Mouse (Mus musculus) forelimb bud, embryonic 11.5 days (tissue): ENCODE data around the gene Hook2.

Source experiments
- DNase-seq: peaks from one replicate; pipeline ENCODE4 v3.0.0-alpha.2; 2012; ENCODE audit warnings: low read depth, low spot score

Gene Hook2

GRCm38 (mm10) chr8:84973079-84973478, 17.3 kb upstream of the Hook2 start:
- DNase-seq = no peak

DNA sequence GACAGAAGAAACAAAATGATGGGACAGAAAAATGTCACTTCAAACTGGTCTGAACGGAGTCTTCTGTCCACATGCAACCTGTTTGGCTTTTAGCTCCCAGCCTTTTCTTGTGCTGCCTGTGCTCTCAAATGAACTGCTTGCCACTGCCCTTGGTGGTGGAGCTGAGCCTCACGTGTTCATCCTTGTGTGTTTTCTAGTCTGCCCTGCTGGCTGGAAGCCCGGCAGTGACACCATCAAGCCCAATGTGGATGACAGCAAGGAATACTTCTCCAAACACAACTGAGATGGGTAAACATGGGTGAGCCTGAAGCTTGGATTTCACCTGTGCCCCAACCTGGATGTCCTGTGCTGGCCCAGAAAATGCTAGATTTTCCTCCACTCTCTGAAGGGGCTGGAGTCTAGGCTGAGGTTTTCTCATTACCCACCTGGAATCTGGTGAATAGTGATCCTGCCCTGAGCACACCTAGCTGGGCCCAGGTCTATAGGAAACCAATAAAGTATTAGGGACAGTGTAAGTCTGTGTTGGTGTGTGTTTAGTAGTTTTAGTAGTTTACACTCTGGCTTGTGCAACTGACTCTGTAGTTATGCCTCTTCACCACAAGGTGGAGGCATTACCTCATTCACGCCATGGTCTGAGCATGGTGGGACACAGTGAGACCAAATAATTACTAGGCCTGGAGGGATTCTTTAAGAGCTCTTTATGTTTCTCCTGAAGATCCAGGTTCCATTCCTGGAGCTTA, 16.4 kb upstream of the Hook2 start:
- no peak for DNase-seq

DNA sequence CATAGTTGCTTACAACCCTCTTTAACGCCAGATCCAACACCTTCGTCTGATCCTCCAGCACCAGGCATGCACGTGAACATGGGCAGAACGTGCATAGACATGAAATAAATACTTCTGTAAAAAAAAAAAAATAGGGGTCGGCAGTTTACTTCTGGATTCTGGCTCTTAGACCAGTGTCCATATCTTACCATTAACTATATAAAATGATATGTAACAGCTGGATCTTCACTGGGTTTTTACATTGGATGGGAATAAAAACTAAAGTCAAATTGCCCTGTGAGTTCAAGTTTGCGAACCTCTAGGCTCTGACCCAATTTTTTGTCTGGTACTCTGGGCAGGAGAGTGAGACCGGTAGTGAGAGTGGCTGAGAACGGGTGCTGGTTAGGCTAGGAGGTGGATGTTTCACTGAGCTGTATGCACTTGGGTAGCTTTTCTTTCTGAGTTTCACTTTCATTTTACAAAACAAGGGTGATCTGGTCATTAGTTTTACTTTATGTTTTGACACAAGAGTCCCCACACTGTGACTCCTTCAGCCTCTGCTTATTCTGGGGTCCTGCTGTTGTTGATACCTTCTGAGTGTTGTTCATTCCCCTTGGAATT, 15.8 kb upstream of the Hook2 start:
- DNase-seq = no peak

GRCm38 (mm10) chr8:84975434-84975833, 15.0 kb upstream of the Hook2 start:
- no peak for DNase-seq

DNA sequence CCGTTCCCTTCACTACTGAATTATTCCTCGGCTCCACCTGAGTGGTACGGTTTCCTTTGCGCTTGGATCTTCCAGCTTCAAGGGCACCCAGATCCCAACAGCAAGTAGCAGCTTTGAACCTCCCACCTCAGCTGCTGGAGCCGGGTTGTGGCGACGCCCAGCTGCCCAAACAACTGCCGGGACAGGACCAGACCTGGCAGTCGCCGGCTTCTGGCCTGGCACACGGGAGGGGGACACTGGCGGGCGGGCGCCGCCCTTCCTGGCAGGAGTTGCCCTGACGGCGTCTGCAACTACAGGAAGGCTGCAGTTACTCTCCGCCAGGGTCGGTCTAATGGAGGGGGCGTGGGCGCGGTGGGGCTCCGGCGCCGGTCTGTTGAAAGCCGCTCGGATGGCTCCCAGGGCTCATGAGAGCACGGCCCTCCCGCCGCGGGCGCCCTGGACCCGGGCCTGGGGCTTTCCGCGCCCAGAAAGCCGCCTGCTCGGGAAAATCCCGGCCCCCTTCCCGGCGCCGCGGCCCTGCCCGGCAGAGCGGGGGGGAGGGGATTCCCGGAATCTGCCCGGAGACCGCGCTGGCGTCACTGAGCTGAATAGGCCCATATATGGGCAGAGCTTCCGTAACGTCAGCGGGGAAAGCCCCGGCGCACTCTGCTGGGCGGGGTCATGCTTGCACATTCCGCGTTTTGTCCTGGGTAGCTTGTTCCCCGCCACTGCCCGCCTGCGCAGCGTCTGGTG, 14.2 kb upstream of the Hook2 start:
- peak; percentile 96 for DNase-seq

- no peak for DNase-seq
These were observed 13.5 kb upstream of the Hook2 start for GRCm38 (mm10) chr8:84976763-84977434.

DNA sequence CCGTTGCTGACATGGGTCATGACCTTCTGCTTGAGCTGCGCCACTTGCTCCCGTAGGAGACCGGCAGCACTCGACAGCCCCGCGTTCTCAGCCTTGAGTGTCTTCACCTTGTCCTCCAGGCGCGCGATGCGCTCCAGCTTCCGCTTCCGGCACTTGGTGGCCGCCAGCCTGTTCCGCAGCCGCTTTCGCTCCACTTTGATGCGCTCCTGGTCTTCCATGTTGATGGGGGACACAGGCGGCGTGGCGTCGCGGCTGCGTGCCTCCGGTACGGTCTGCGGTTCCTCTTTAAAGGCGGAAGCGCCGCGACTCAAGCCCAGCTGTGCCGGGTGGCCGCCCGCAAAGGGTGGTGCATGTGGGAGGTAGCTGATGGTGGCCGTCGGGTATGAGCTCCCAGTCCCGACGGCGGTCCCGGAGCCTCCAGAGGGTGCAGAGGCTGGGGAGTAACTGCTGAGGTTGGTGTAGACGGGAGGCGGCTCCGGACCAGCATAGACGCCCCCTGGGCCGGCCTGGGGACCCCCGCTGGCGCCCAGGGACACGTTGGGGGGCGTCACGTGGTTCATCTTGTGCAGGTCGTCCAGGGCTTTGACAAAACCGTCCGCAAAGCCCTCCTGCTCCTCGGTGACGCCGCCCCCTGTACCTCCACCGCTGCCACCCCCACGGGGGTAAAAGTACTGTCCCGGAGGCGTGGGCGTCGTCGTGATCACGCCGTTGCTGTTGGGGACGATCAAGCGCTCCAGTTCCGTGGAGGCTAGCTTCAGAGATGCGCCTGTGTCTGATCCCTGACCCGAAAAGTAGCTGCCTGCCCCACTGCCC, 12.8 kb upstream of the Hook2 start:
- DNase-seq = no peak

GRCm38 (mm10) chr8:84978248-84978940, 12.0 kb upstream of the Hook2 start, which contains the start of gene Junb:
Gene Junb, minus strand, starts transcription at chr8:84978718.
- peak; percentile 87 for DNase-seq

DNA sequence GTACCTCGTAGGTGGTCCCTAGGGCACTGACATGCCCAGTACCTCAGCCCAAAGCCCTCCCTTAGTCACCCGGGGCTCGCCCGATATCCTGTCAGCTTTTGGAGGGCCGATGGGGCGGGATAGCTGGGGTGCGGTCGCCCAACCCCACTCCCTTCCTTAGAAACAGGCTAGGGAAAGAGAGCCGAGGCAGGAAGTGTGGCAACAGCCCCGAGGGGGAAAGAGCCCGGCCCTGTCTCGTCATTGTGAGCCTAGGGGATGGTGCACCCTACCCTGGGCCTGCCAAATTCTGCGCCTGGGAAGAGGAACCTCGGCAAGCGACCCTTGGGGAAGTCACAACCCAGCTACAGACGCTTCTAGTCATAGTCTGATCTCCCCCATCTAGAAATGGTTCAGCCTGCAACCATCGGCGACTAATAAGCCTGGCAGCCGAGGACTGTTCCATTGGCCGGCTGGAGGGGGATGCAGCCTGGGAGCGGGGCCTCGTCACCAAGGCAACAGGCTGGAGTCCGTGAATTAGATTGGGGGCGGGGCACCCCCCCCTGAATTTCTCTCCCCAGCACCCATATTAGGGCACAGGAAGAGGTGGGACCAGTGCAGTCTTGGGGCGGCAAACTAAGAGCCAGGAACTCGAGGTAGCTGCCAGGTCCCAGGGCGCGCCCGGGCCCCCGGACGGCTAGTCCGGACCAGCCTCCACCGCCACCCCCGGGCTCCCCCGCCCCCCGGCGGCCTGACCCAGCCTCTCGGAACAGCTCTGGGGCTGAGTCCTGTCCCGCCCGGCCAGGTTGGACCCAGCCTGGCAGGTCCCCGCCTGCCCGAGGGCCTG, 10.6 kb upstream of the Hook2 start:
- peak; percentile 93 for DNase-seq

DNA sequence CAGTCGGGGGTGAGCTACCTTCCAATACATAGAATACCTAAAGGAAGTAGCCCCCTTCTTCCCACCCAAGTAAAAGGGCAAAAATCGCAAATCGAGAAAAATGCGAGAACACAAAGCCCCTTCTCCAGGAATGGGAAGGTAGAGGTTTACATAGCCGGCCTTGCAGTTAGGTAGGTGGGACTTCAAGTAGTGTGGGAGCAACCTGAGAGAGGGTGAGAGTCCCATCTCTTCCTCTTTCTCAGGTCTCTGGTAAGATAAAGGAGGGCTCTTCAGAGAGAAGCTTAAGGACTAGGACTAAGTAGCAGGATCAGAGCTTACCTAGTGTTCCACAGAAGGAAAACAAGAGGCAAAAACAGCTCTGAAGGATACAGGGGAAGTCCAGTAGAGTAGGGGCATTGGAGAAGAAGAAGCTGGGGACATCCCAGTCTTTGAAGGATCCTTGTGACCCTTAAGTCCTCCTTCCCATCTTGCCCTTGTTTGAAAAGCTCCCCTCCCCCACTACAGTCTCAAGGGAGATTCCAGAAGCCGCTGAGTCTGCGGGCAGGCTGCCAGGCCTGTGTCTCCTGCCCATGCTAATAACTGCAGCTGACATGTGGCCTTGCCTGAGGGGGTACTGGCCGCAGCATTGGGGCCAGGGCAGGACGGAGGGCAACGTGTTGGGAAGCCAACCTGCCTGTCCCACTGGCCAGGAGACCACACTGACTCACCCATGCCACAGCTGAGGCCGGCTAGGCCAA, 9.6 kb upstream of the Hook2 start:
- no peak for DNase-seq

- DNase-seq = no peak
These were observed 8.5 kb upstream of the Hook2 start for GRCm38 (mm10) chr8:84981644-84982498.

- no peak for DNase-seq
These were observed 7.8 kb upstream of the Hook2 start for GRCm38 (mm10) chr8:84982499-84983011.

DNA sequence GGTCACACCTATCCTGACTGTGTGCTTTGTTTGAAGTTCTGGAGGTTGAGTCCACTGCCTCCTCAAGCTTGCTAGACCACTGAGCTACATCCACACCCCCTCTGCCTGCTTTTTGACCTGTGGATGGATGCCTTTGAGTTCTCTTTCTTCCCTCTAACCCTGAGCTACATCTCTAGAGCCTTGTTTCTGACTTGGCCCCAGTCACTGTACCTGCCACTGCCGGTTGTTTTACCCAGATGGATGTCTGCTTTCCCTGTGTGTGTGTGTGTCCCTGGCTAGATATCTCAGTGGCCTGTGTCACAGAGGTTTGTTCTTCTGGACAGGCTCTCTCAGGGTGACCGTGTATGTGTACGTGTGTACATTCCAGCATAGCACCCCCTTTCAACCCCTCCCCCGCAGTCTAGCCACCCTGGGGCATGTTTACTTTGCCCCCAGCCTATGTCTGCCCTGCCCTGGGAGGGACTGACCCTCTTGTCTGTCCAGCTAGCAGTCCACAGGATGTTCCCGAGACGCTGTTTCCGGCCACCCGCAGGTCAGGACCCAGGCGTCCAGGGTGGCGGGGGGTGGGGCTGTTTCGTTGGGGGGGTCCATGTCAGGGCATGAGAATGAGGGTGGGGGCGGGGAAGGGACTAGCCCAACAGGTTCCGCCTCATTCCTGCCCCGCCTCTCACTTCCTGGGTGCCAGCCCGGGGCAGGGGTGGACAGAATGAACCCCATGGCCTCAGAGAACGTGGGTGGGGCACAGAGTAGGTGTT, 5.9 kb upstream of the Hook2 start:
- DNase-seq = no peak

- no peak for DNase-seq
These were observed 5.2 kb upstream of the Hook2 start for GRCm38 (mm10) chr8:84985049-84985683.

- peak; percentile 85 for DNase-seq
These were observed 4.6 kb upstream of the Hook2 start for GRCm38 (mm10) chr8:84985684-84986378.

DNA sequence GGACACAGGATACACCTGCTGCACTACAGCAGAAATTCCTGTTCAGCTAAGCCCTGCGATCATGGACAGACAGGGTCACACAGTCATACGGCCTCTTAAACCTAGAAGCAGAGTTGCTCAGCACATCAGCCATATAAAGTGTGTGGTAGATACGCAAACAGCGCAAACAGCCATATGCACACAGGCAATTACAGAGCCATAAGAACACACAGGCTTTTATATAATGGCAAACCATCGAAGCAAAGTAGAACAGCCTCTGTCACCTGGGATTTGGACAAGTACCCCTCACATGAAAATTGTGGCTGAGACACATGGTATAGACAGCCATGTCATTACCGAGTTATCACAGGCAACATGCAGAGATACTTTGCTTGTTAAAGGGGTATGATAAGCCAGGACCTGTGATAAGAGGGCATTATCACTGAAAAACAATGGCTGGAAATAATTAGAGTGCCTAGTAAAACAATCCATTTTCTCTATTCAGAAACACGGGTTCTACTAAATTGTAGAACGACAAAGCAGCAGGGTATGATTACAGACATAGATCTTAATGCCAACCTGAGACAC, 3.9 kb upstream of the Hook2 start:
- DNase-seq = no peak
